Mouse (Mus musculus) effector memory CD4-positive, alpha-beta T cell, adult 5 months (primary cell): ENCODE results near the gene Naf1. TPM values are rescaled to one million over a fixed set of nuclear protein-coding genes. Genes with fewer than 3 reads are reported as not detected.

Experiments
- polyA plus RNA-seq: library from polyadenylated mRNA; unstranded; fragments of 100-300 nt; shearing (Covaris generic); gene quantifications from one replicate; pipeline ENCODE4 v1.2.1, GENCODE M21; 2017

Naf1 gene
- 2.6 TPM for polyA plus RNA-seq

GRCm38 (mm10) chr8:66860023-66860422 is at the start of gene Naf1:
Gene Naf1, plus strand, starts transcription at chr8:66860217.

Other genes with a start within 250 kb of the Naf1 start
- gene Npy5r, start 172.1 kb upstream of the Naf1 start, polyA plus RNA-seq = 0.21 TPM
- not detected for gene Npy1r, start 163.0 kb upstream of the Naf1 start, polyA plus RNA-seq